Mouse (Mus musculus): ENCODE data around the gene Cd244a.
A peak's percentile ranks its signal among the peaks of the same experiment; 100 is the strongest.

- TF ChIP-seq CTCF (IDR thresholded peaks at IDR 0.05; ENCODE audit: insufficient read depth, low read length) = 0 out of 2 replicates have a peak, but pooled peaks have one; percentile 2
- TF ChIP-seq POLR2A (IDR thresholded peaks at IDR 0.05; ENCODE audit: borderline replicate concordance, extremely low read depth, low read depth, low read length) = no peak
Measured at GRCm38 (mm10) chr1:171613962-171614361, 55.0 kb downstream of the Cd244a start.

Data from lung, adult 2 months (tissue).